Mouse (Mus musculus) inflammation-experienced regulatory T-cells, adult 6 months (primary cell): ENCODE data around the gene Panx1. TPM values are rescaled to one million over a fixed set of nuclear protein-coding genes. Genes with fewer than 3 reads are reported as not detected.

Source experiments
- ATAC-seq: one replicate; pipeline ENCODE4 v1.8.0; 2017
- polyA plus RNA-seq, 3 experiments: library from polyadenylated mRNA; unstranded; fragments of 100-300 nt; shearing (Covaris generic); gene quantifications; one replicate each; pipeline ENCODE4 v1.2.1; 2017

Panx1 gene
- polyA plus RNA-seq, 3 experiments from 2014 or later, result 21.8 to 27.3 (median 22.6) TPM

DNA sequence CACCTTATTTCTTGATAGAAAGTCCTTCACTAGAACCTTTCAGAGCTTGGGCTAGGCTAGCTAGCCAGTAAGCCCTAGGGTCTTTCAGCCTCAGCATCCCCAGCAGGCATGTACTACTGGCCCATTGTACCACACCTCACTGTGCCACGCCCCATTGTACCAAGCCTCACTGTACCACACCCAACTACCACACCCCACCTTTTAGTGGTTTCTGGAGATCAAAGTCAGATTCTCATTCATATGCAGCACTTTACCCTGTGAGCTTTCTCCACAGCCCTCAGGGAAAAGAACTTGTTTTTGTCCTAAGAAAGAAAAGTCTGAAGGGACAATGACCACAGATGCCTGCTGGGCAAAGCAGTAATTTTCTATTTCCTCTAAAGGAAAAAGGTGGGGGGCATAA, 22.2 kb downstream of the Panx1 start:
- no peak for ATAC-seq

DNA sequence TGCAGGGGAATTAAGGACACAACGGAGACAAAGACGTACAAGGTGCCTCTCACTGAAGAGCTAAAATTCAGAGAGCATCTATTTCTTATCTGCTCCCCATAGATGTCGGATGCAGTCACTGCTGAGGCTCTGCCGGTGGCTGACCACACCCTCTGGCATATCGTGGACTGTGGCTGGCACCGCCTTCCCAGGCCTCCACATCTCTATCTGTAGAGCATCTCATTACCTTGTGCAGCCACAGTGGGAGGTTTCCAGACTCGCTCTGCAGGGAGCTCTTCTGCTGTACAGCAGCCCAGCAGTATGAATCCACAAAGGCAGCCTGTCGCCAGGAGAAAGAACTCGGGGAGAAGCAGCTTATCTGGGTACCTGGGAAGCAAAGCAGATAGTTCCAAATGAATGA, 24.1 kb downstream of the Panx1 start:
- ATAC-seq, result no peak

DNA sequence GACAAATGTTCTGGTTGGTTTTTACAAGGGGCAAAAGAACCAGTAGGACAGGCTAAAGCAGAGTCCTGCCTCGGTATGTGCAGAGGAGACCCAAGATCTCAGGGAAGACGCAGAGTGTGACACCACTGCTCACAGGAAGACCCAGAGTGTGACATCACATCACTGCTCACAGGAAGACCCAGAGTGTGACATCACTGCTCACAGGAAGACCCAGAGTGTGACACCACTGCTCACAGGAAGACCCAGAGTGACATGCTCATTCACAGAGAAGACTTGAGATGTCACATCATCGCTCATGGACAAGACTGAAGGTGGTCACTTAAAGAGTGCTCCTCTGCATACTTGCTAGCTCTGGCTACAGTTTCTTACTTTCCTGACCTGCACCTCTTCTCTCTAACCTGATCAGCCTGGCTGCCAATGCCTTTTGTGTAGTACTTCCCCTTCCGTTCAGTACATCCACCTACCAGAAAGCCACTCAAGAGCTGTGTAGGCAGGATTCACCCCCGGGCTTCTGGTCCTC, 24.7 kb downstream of the Panx1 start:
- peak; percentile 12 for ATAC-seq

DNA sequence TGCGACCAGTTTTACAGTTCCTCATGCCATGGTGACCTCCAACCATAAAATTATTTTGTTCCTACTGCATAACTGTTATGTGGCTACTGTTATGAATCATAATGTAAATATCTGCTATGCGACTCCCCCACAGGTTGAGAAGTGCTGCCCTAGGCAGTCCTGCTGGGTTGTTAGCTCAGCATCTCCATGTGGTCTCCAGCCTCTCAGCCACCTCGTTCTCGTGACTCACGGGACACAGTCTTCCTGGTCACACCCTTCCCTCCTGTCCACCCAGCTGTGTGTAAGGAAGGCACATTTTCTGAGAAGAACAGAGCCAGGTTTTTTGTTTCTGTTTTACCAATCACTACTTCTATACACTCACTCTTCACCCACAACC, 26.5 kb downstream of the Panx1 start:
- ATAC-seq, result peak; percentile 22

DNA sequence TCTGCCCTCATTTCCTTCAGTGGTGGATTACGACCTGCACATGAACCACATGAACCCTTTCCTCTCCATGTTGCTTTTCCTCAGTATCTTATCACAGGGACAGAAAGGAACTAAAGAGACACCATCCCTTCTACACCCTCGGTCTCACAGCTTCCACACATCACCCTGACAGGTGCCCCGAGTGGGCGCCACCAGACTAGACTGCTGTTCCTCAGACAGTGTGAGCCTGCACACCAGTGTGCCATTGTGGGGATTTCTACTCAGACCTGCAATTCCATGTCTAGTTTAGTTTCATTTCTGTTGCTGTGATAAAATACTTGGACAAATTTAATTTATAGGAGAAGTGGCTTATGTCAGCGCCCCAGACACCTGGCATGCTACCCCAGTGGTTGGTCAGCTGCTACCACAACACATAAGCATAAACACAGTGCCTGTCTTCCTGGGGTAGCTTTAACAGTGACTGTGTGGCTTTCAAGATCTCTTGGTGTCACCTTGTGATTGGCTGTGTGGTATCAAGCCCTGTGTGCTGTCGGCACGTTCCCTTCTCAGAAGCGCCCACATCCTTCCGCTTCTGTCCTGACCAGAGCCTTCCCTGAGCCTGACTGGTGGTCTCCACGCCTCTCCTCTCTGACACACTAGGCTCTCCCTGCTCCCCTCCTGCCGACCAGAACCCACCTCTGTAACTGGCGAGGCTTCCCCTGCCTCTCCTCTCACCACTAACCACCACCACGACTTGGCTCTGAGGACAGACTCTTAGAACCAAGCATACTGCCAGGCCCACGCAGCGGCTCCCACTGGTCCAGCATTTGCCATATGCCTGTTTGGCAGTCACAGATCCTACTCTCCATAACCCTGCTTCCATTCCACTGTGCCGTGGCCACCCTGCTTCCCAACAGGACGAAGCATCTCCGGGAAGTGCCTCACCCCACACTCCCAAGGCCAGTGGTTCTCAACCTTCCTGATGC, 27.2 kb downstream of the Panx1 start:
- ATAC-seq, result peak; percentile 81

DNA sequence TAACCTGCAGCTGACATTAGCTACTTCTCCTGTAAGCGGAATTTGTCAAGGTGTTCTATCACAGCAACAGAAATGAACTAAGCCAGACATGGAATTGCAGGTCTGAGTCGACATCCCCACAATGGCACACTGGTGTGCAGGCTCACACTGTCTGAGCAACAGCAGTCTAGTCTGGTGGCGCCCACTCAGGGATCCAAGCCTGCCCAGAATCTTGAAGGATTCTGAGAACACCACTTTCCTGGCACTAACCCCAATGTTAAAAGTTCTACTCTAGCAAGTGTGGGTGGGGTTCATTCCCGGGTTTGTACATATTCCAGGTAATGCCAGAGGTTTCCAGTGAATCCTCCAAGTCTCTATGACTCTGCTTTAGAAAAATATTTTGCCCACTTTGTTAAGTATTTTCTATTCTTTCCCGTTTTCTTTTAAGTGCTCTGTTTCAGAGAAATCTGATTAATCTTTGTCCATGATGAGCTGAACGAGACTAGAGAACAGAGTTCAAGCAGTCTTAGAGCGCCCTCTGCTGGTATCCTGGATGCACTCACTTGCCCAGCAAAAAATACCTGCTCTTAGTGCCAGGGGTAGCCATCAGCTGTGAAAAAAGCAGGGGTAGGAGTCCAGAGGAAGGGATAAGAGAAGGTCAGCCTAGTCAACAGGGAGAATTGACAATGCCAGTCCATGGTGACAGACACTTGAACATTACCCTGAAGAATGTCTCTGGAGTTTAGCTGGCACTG, 29.9 kb downstream of the Panx1 start:
- ATAC-seq, result peak; percentile 16

DNA sequence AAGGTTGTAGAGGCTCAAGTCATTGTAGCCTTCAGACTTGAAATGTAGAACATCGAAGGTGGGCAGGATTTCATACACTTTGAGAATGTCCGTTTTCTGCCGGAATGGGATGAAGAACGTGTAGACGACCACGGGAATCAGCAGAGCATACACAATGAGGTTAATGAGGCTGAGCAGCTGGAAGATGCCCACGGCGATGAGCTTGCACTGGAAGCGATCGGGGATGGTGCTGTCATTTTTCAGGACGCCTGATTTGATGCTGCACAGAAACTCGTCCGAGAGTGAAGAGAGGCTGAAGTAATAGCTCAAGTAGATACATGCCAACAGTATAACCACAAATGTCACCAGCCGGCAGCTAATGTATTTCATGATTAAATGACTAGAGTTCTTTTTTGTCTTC, 37.7 kb downstream of the Panx1 start:
- ATAC-seq, result no peak

DNA sequence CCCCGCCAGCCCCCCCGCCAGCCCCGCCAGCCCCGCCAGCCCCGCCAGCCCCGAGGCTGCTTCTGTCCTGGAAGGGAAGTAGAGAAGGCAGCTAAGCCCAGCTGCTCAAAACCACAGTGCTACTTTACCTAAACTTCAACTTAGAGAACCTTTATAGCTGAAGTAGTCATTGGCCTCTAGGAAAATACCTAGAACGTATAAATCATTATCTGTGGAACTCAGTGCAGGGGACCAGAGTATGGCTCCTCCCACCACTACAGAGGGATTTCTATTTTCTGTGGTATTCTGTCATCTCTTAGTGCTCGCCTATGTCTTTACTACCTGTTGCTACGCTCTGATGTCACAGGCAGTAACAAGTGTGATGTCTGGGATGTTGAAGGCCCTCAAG, 41.0 kb downstream of the Panx1 start:
- peak; percentile 68 for ATAC-seq

DNA sequence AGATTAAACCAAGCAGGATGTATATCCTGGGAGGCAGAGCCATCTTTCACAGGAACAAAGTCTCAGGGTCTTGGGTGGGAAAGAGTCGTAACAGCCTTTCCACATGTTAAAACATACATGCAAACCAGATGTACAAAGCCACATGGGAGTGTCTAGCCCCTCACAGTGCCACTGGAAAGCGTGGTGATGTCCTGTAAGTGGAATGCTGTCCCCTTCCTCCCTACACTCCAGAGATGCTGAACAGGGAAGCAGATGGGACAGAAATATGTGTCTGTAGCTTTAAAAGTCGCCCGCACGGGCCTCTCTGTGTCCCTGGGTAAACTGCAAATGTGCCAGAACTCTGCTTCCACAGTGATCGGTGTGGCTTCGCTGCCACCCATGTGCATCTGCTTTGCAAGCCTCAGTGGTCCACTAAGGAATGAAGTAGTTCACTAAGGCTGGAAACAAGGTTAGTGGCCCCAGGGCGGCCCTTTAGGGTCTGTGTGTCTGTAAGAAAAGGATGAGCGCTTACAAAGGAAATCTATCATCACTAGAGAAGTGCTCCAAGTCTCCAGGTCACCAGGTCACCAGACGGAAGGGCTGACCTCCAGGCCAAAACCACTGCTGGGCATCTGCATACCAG, 41.5 kb downstream of the Panx1 start:
- peak; percentile 30 for ATAC-seq

DNA sequence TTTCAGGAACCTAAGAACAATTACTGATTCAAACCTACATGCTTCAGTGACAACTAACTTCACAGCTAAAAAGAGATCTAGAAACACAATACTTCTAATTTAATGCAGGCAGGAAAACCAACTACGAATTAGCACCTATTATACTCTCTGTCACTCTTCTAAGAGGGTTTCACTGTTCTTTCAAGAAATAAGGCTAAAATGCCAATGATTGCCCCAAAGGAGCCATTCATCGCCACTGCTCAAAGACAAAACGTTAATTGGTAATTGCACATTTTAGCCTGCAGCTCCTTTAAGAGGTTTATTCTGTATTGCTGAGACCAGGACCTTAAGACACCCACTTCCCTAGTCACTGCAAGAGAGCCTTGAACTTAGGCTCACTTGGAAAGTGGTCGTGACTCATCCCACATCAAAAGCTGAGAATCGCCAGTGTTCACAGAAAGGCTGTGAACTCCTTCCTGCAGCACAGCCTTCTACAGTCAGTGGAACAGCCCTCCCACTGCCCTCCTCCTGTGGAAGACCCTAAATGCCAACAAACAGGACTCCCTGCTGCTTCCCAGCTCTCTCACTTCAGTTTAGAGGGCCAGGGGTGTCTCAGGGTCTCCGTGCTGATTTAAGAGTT, 42.2 kb downstream of the Panx1 start:
- peak; percentile 65 for ATAC-seq

DNA sequence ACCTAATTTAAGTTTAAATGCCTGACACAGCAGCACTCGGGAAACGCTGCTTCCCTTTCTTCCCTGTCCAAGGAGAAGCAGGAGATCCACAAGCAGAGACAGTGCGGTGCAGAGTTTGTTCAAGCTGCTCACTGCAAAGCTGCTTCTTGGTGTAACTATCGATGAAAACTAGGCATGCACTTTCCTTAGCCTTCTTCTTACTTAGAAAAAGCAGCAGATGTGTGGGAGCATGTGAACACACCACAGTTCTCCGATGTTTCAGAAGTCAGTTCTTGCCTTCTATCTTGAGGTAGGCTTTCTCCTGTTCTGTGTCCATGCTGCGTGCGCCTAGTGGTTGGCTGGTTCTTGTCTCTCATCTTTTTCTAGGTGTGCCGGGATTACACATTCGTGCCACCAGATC, 46.5 kb downstream of the Panx1 start:
- ATAC-seq, result no peak

DNA sequence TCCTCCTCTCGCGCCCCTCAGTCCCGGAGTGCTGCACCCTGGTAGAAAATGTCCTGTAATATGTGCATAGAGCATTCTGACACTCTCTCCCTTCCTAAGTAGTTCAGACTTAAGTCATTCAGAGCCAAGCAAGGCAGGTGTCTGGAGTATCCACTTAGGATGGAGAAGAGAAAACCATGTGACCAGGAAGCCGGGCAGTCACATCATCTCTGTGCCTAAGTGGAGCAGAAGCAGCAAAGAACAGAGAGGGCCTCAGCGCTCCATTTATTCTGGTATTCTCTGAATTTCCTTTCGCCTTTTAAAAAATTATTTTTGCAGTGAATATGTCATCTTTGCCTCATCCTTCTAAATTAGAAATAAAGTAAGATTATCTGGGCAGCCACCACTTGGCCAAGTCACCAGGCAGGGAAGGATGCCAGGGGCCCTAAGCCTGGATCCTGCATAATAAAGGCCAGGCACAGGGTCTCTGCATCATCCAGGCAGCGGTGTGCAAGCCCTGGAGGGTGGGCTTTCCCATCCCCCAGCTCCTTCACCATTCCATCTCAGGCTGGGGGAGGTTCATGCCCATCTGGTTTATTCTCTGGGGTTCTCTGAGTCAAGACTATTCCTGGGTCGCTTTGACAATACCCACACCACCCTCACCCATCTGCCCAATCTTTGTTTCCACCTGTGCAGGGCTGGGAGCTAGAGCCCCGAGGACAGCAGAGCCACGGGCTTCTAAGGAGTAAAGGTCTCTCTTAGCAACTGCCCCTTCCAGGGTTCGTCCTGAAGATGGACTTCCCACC, 47.8 kb downstream of the Panx1 start:
- no peak for ATAC-seq

DNA sequence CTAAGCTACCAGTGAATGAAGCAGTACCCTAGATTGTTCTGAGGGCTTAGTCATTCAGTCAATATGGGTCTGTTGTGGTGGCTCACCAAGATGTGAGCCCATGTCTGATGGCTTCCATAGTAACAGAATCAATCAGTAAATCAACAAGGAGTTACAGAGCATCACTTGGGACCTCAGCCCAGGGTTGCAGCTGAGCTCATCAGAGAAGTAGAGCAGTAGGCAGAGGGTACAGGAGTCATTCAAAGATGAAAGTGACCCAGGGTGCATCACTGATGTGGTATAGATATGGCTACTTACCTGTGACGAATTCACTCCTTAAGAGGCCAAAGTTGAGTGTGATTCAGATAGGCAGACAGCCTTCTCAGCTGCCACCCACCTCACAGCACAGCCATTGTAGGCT, 49.8 kb downstream of the Panx1 start:
- ATAC-seq, result peak; percentile 71

DNA sequence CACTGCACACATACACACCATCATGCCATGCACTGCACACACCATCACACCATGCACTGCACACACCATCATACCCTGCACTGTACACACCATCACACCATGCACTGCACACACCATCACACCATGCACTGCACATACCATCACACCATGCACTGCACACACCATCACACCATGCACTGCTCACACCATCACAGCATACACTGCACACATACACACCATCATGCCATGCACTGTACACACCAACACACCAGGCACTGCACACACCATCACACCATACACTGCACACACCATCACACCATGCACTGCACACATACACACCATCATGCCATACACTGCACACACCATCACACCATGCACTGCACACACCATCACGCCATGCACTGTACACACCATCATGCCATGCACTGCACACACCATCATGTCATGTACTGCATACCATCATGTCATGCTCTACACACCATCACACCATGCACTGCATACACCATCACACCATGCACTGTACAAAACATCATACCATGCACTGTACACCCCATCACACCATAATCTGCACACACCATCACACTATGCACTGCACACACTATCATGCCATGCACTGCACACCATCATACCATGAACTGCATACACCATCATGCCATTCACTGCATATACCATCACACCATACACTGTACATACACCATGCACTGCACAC, 56.5 kb downstream of the Panx1 start:
- no peak for ATAC-seq

DNA sequence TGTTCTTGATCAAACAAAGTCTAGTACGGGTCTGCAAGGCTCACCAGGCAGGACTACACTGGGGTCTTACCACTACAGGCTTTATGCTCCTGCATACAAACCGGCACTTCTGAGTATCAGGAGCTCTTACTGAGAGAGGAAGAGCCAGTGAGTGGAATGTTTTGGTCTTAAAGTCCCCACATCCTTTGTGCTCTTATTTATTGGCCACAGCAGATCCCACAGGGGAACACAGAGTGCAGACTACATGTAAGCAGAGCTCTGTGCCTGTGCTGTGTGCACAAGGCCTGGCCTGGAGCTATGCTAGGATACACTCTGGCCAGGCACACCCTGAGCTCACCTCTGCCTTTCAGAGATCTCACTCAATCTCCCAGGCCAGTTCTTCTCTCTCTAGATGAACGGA, 62.1 kb downstream of the Panx1 start:
- ATAC-seq, result peak; percentile 52

DNA sequence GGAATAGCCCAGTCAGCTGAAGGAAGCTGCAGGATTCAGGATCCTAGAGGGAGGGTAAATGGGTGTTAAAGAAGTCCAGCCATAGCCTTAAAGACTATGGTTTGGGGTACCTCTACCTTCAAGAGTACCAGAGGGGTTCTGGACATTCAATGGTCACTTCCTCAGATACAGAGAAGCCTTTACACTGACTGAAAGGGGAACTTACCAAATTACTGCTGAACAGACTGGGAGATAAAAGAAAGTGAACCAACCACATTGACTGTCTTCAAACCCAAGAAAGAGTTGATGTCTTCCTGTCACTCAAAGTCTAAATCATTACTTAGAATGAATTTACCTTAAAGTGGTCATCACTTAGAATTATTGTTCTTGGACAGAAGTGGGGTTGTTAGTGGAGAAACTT, 62.6 kb downstream of the Panx1 start:
- ATAC-seq, result no peak

DNA sequence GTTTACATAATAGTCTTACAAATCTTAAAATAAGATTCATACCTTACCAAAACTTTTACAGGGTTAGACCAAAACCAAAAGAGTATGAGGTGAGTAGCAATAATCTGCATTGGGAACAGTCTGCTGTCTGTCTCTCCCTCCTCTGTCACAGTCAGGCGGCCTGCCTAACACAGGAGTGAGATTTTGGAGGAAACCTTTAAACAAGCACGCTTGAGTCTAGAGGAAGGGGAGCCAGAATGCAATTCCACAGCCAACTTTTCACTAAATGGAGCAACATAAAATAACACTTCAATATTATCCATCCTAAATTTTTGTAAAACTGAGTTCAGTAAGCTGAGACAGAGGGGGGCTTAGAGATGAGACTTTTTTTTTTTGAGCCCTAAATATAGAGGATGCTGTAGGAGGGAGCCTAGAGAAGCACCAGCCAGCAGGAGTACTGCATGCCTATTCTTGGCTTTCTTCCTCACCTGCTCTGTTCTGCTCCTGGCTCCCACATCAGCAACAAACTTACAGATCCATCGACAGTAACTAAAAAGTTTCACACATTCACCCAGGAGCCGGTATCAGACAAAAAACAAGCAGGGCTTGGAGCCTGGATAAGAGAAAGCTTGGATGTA, 63.6 kb downstream of the Panx1 start:
- ATAC-seq, result no peak

DNA sequence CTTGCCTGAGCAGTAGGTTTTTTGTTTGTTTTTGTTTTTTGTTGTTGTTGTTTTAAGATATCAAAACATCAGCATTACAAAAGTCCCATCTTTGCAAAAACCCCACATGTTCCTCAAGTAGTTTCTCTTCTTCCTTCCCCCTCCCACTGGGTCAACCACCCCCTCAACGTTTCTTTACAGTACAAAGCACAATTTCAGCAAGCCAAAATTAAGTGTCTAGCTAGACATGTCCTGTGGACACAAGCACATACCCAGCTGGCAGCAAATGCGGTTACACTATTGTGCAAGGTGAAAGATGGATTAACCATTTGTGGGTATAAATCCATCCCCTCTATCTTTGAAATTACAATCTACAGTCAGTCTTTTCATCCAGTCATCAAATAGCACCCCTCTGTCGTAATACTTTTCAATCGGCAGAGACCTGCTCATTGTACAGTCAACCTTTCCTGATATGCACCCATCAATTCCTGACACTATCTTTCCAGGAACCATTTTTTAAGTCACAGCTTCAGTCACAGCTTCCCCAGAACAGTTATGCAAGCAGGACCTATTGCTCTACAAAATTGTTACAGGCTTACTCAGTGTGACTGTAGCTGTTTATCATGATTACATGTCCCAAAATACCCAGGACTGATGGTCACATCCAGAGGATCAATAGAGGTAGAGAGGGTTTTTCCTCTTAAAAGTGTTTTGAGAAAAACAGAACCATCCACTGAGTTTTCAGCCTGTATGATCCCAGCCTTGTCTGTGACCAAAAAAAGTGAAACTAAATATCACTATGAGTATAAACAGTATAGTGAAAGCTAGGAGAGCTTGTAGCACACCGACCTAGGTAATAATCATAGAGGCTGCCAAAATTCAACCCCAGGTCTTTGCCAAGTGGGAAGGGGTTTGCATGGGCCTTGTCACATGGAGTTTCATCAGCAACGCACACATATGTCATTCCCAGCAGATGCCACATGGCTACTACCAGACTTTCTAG, 70.7 kb downstream of the Panx1 start:
- peak; percentile 57 for ATAC-seq

DNA sequence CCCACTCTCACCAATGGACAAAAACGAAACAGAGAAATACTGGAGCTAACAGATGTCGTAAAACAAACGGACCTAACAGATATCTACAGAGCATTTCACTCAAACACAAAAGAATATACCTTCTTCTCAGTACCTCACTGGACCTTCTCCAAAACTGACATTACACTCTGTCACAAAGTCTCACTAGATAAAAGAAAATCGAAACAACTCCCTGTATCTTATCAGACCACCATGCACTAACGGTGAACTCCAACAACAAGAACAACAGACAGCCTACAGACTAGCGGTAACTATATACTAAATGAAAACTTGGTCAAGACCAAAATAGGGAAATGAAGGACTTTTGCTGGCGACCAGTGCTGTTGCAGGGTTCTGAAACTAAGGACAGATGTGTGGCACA, 71.5 kb downstream of the Panx1 start:
- peak; percentile 14 for ATAC-seq
